Mouse (Mus musculus): Measurements from ENCODE around the gene Exosc2.

Exosc2 gene

GRCm38 (mm10) chr2:31667332-31667731 lies 3.2 kb upstream of the Exosc2 start:
- in situ Hi-C loops (cut with MboI, MseI): no loop called here

- in situ Hi-C loops (cut with MboI, MseI): no loop called here
These were observed 8.1 kb downstream of the Exosc2 start for GRCm38 (mm10) chr2:31678641-31679040.

- in situ Hi-C loops (cut with MboI, MseI): loop anchor here (10.0 kb wide), 1 partner anchor 1284 kb away; the partner anchor contains the start of genes Lrsam1 and Rpl12
These were observed 10.7 kb downstream of the Exosc2 start for GRCm38 (mm10) chr2:31681051-31681707.

GRCm38 (mm10) chr2:31681731-31682235 lies 11.3 kb downstream of the Exosc2 start:
- in situ Hi-C loops (cut with MboI, MseI): loop anchor here (10.0 kb wide), 1 partner anchor 1283 kb away; the partner anchor contains the start of genes Lrsam1 and Rpl12

DNA sequence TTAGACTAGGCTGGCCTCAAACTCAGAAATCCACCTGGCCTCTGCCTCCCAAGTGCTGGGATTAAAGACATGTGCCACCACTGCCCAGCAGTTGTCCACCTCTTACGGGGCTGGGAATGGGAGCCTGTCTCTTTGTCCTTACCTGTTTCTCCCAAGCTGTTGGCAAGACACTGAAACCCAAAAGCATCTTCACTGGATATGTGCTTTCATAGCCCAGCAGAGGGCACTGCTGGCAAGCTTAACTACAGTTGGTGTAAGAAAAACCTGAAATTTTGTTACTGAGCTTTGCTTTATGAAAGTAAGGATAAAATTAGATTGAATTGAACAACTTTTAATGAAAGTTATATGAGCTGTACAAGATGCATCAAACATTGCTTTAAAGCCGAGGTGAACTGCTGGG lies 13.2 kb downstream of the Exosc2 start:
- in situ Hi-C loops (cut with MboI, MseI): loop anchor here (10.0 kb wide), 1 partner anchor 1281 kb away; the partner anchor contains the start of genes Lrsam1 and Rpl12

- in situ Hi-C loops (cut with MboI, MseI): loop anchor here (5.0 to 10.0 kb wide), 2 partner anchors 99 to 1277 kb away; partner anchors contain the start of genes Lrsam1 and Rpl12
These were observed 17.8 kb downstream of the Exosc2 start, which contains the start of gene Abl1 for GRCm38 (mm10) chr2:31688074-31688925. TSS of gene Abl1 (plus strand) at chr2:31688376.

- in situ Hi-C loops (cut with MboI, MseI): loop anchor here (5.0 to 10.0 kb wide), 2 partner anchors 98 to 1276 kb away; partner anchors contain the start of genes Lrsam1 and Rpl12
These were observed 18.5 kb downstream of the Exosc2 start for GRCm38 (mm10) chr2:31689045-31689444.

DNA sequence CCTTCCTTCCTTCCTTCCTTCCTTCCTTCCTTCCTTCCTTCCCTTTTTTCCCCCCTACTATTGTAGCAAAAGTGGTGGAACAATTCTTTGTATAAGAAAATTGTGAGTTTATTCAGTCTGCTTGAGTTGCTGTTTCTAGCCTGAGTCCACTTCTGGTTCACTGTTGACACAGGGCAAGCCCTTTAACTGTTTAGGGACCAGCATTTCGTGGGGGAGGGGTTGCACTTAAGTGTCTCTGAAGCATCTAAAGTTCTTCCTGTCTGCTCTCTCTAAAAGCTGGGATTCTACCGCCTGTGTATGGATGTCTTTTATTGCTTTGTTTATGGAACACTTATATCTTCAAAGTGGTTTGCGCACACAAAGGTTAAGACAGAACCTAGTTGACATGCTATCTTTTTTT lies 19.5 kb downstream of the Exosc2 start:
- in situ Hi-C loops (cut with MboI, MseI): no loop called here

DNA sequence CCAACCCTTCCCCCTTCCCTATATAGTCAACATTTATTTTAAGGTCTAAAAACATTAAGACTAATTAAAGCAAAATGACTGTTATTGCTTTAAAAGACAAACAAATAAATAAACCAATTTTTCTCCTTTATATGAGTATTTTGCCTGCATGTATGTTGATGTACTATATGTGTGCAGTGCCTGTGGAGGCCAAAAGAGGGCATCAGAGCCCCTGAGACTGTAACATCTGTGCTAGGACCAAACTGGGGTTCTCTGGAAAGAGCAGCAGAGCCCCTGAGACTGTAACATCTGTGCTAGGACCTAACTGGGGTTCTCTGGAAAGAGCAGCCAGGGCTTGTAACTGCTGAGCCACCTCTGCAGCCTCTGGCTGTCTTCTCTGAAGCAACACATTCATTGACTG lies 27.7 kb downstream of the Exosc2 start:
- in situ Hi-C loops (cut with MboI, MseI): no loop called here

DNA sequence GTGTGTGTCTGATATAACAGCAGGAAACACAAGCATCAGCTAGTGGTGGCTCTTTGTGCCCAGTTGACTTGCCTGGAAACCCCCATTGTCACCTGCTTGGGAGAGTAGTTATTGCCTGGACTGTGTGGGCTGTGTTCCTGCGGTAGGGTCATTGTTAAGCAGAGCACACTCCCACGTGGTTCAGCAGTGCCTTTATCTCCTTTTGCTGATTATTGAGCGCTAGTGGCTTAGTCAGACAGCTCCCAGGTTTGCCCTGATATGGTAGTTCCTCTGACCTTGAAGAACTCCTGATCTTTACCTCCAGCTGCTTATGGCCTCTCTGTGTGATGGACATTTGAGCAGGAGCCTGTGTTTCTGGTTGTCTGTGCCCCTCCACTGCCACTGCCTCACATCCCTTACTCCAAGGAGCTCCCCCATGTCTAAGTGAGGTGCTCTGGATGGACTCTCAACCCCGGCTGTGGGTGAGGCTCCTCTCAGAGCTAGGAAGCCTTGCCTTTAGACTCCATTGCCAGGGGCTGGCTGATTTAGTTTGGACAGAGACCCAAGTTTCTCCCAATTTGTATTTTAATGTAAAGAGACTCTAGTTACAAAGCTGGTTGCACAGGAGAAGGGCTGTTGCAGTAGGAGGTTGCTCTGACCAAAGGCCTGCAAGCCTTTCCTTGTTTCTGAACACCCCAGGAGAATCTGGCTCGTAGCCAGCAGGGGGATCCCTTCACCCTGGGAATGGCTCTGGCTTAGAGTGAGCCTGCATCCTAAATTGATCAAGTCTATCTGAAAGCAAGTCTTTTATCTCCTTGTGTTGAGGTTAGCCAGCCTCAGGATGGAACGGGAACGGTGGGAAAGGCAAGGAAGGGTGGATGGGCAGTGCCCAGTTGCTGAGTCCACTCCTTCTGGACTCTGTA lies 30.3 kb downstream of the Exosc2 start:
- in situ Hi-C loops (cut with MboI, MseI): no loop called here

GRCm38 (mm10) chr2:31703226-31703625 lies 32.7 kb downstream of the Exosc2 start:
- in situ Hi-C loops (cut with MboI, MseI): no loop called here

DNA sequence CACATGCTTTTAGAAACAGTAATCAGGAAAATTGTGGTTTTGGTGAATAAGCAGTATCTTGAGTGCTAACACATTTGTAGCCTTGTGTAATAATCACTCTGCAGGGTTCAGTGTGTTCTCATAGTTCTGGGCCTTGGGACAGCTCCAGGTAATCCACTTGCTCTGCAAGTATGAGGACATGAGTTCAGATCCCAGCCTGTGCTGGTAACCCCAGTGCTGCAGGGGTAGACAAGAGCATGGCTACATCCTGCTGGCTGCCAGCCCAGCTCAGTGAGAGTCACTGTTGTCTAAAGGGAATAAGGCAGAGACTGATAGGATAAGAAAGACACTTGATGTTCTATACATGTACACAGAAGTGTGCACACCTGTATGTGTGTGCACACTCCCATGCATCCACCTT lies 35.4 kb downstream of the Exosc2 start:
- in situ Hi-C loops (cut with MboI, MseI): no loop called here

DNA sequence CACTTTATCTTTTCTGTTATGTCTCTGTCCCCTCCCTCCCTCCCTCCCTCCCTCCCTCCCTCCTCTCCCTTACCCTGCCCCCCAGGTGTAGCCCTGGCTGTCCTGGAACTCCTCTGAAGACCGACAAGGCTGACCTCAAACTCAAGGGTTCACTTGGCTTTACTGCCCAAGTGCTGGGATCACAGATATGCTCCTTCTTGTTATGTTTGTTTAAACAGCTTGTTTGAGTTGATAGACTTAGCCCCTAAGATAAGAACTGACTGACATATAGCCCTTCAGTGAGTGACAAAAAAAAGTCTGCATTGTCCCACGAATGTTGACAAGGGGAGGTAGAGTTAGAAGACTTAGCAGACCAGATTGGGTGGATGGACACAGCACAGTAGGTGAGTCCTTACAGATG lies 36.0 kb downstream of the Exosc2 start:
- in situ Hi-C loops (cut with MboI, MseI): no loop called here

GRCm38 (mm10) chr2:31712716-31713115 lies 42.2 kb downstream of the Exosc2 start:
- in situ Hi-C loops (cut with MboI, MseI): no loop called here

GRCm38 (mm10) chr2:31713813-31714212 lies 43.3 kb downstream of the Exosc2 start:
- in situ Hi-C loops (cut with MboI, MseI): no loop called here

- in situ Hi-C loops (cut with MboI, MseI): no loop called here
These were observed 44.3 kb downstream of the Exosc2 start for GRCm38 (mm10) chr2:31714780-31715179.

GRCm38 (mm10) chr2:31715985-31716384 lies 45.5 kb downstream of the Exosc2 start:
- in situ Hi-C loops (cut with MboI, MseI): no loop called here

DNA sequence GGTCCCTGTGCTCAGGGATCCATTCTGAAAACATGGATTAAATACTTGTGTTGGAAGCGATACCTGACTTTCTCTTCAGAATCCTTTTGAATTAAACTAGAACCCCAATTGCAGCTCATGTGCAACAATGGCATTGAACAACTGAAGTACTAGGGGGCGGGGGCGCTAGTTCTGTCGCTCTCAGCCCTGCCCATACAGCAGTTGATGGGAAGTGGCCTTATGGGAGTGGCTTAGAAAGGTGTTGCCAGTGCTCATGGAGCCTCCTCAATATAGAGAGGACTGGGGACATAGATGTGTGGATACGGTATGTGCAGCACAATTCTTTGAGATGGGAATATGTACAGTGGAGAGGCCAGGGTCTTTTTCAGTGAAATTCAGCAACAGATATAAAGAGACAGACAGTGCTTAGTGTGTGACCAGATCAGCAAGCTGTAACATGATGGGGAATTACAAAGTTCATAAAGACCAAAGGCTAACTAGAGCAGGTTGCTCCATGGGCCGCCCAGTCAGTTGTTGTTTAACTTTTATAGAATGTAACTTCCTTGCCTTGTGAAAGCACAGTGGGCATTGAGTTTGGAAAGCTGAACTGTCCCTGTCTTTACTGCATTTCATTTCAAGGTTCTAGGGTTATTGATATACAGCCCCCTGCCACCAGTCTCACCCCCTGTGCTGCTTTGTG lies 48.8 kb downstream of the Exosc2 start:
- in situ Hi-C loops (cut with MboI, MseI): no loop called here

GRCm38 (mm10) chr2:31719944-31720343 lies 49.4 kb downstream of the Exosc2 start:
- in situ Hi-C loops (cut with MboI, MseI): no loop called here

DNA sequence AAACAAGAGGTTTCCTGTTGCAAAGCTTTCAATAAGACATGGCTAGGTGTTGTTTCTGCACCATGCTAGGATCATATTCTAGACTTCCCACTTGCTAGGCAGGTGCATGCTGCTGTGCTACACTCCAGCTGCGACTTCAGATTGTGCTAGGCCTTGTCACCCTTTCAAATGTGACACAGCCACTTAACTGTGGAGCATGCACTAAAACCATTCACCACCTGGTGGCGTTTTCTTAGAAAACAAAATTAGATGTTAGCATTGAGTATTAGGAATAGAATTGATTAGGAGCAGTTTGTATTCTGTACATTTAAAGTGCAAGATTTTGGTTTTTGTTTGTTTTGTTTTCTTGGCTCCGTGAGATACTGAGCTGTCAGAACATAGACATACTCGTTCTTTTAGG lies 50.3 kb downstream of the Exosc2 start:
- in situ Hi-C loops (cut with MboI, MseI): no loop called here

Measured in regulatory T cell (primary cell).